Mouse (Mus musculus): ENCODE measurements at regions not wholly inside any gene's neighbourhood (a gene's known extent, or its start where the extent isn't known, plus 50 kb on each side); places are given as distances from the start of the nearest gene placed in this dataset.

- peak; percentile 59 for ATAC-seq (ENCODE audit: low TSS enrichment)
Measured at GRCm38 (mm10) chr15:40388806-40389205, 254.6 kb downstream of the 9330182O14Rik start.

- no peak for ATAC-seq (ENCODE audit: low TSS enrichment)
Measured at GRCm38 (mm10) chr15:40435156-40435555, 301.0 kb downstream of the 9330182O14Rik start.

- no peak for ATAC-seq (ENCODE audit: low TSS enrichment)
Measured at GRCm38 (mm10) chr15:40436688-40437087, 302.5 kb downstream of the 9330182O14Rik start.

GRCm38 (mm10) chr15:40439827-40440226 is 305.7 kb downstream of the 9330182O14Rik start:
- no peak for ATAC-seq (ENCODE audit: low TSS enrichment)

GRCm38 (mm10) chr15:40448623-40449022 is 314.5 kb downstream of the 9330182O14Rik start:
- no peak for ATAC-seq (ENCODE audit: low TSS enrichment)

- ATAC-seq (ENCODE audit: low TSS enrichment): no peak
Measured at GRCm38 (mm10) chr15:40453235-40453634, 319.1 kb downstream of the 9330182O14Rik start.

GRCm38 (mm10) chr15:40475659-40476355 is 341.6 kb downstream of the 9330182O14Rik start:
- 0 out of 2 replicates have a peak, but pooled peaks have one; percentile 16 for ATAC-seq (ENCODE audit: low TSS enrichment)

- no peak for ATAC-seq (ENCODE audit: low TSS enrichment)
Measured at GRCm38 (mm10) chr15:40480386-40480785, 346.2 kb downstream of the 9330182O14Rik start.

GRCm38 (mm10) chr15:40481239-40481638 is 347.1 kb downstream of the 9330182O14Rik start:
- ATAC-seq (ENCODE audit: low TSS enrichment): no peak

- no peak for ATAC-seq (ENCODE audit: low TSS enrichment)
Measured at GRCm38 (mm10) chr15:40485997-40486396, 351.8 kb downstream of the 9330182O14Rik start.

- ATAC-seq (ENCODE audit: low TSS enrichment): no peak
Measured at GRCm38 (mm10) chr15:40501180-40502125, 367.3 kb downstream of the 9330182O14Rik start.

GRCm38 (mm10) chr15:40510826-40511225 is 376.7 kb downstream of the 9330182O14Rik start:
- no peak for ATAC-seq (ENCODE audit: low TSS enrichment)

- no peak for ATAC-seq (ENCODE audit: low TSS enrichment)
Measured at GRCm38 (mm10) chr15:40524350-40524749, 390.2 kb downstream of the 9330182O14Rik start.

- no peak for ATAC-seq (ENCODE audit: low TSS enrichment)
Measured at GRCm38 (mm10) chr15:40533451-40533873, 399.3 kb downstream of the 9330182O14Rik start.

GRCm38 (mm10) chr15:40561661-40562060 is 427.5 kb downstream of the 9330182O14Rik start:
- ATAC-seq (ENCODE audit: low TSS enrichment): no peak

GRCm38 (mm10) chr15:40565716-40566115 is 431.6 kb downstream of the 9330182O14Rik start:
- no peak for ATAC-seq (ENCODE audit: low TSS enrichment)

- no peak for ATAC-seq (ENCODE audit: low TSS enrichment)
Measured at GRCm38 (mm10) chr15:40566481-40566880, 432.3 kb downstream of the 9330182O14Rik start.

GRCm38 (mm10) chr15:40568701-40569100 is 434.5 kb downstream of the 9330182O14Rik start:
- ATAC-seq (ENCODE audit: low TSS enrichment): no peak

All from frontal cortex, adult (tissue).